Mouse (Mus musculus) retina, postnatal 1 day (tissue): ENCODE measurements at regions not wholly inside any gene's neighbourhood (a gene's known extent, or its start where the extent isn't known, plus 50 kb on each side); places are given as distances from the start of the nearest gene placed in this dataset.
A peak's percentile ranks its signal among the peaks of the same experiment; 100 is the strongest.

Experiments used
- DNase-seq: peaks from one replicate; pipeline ENCODE4 v3.0.0-alpha.2; 2012

GRCm38 (mm10) chr16:95929700-95930435 lies 60.9 kb downstream of the Psmg1 start:
- DNase-seq = no peak

GRCm38 (mm10) chr16:95928290-95929260 lies 62.2 kb downstream of the Psmg1 start:
- DNase-seq = no peak

- DNase-seq = no peak
Observed at GRCm38 (mm10) chr16:95926558-95926957, 64.2 kb downstream of the Psmg1 start.

- no peak for DNase-seq
Observed at GRCm38 (mm10) chr16:95924716-95925115, 66.0 kb downstream of the Psmg1 start.

- no peak for DNase-seq
Observed at GRCm38 (mm10) chr16:95923991-95924390, 66.8 kb downstream of the Psmg1 start.

GRCm38 (mm10) chr16:95922369-95922934 lies 68.3 kb downstream of the Psmg1 start:
- no peak for DNase-seq

- no peak for DNase-seq
Observed at GRCm38 (mm10) chr16:95921169-95921568, 69.6 kb downstream of the Psmg1 start.

- no peak for DNase-seq
Observed at GRCm38 (mm10) chr16:95918651-95919425, 71.9 kb downstream of the Psmg1 start.

GRCm38 (mm10) chr16:95917635-95918407 lies 72.9 kb downstream of the Psmg1 start:
- DNase-seq = no peak

GRCm38 (mm10) chr16:95913879-95914278 lies 76.9 kb downstream of the Psmg1 start:
- DNase-seq = no peak

GRCm38 (mm10) chr16:95904531-95905165 lies 86.1 kb downstream of the Psmg1 start:
- DNase-seq = no peak

- no peak for DNase-seq
Observed at GRCm38 (mm10) chr16:95903383-95903913, 87.3 kb downstream of the Psmg1 start.

GRCm38 (mm10) chr16:95902177-95902576 lies 88.6 kb downstream of the Psmg1 start:
- no peak for DNase-seq

- DNase-seq = no peak
Observed at GRCm38 (mm10) chr16:95901388-95901787, 89.4 kb downstream of the Psmg1 start.

GRCm38 (mm10) chr16:95900181-95900580 lies 90.6 kb downstream of the Psmg1 start:
- DNase-seq = no peak

- DNase-seq = no peak
Observed at GRCm38 (mm10) chr16:95899672-95900071, 91.1 kb downstream of the Psmg1 start.

- no peak for DNase-seq
Observed at GRCm38 (mm10) chr16:95897843-95898242, 92.9 kb downstream of the Psmg1 start.

- peak; percentile 10 for DNase-seq
Observed at GRCm38 (mm10) chr16:95896126-95896525, 94.6 kb downstream of the Psmg1 start.

- DNase-seq = no peak
Observed at GRCm38 (mm10) chr16:95893534-95894290, 97.0 kb downstream of the Psmg1 start.

- no peak for DNase-seq
Observed at GRCm38 (mm10) chr16:95892356-95892755, 98.4 kb downstream of the Psmg1 start.
